Mouse (Mus musculus) C2C12 (cell line): ENCODE data around the gene Mydgf.

Source experiments
- CEBPB ChIP-seq: IDR thresholded peaks from one replicate; pipeline ENCODE4 v1.6.1; 2011; ENCODE audit warnings: low read depth, mild to moderate bottlenecking, control low read depth, moderate library complexity
- CTCF ChIP-seq: IDR thresholded peaks from one replicate; pipeline ENCODE4 v1.5.1; 2011; ENCODE audit not compliant: control insufficient read depth, insufficient read depth, insufficient read length
- FOSL1 ChIP-seq: IDR thresholded peaks from one replicate; pipeline ENCODE4 v1.8.0; 2011; ENCODE audit warnings: mild to moderate bottlenecking, low read length; ENCODE audit not compliant: poor library complexity, insufficient read depth, severe bottlenecking
- MAX ChIP-seq: IDR thresholded peaks from one replicate; pipeline ENCODE4 v1.6.1; 2011; ENCODE audit warnings: mild to moderate bottlenecking, control low read depth
- MYOG ChIP-seq: IDR thresholded peaks from one replicate; pipeline ENCODE4 v1.6.1; 2011; ENCODE audit not compliant: control insufficient read depth, insufficient read length; ENCODE audit errors: extremely low read depth
- USF1 ChIP-seq: IDR thresholded peaks from one replicate; pipeline ENCODE4 v1.6.1; 2011; ENCODE audit warnings: low read depth, mild to moderate bottlenecking, control low read depth, moderate library complexity

GRCm38 (mm10) chr17:56194765-56195164, 11.0 kb upstream of the Mydgf start:
- TF ChIP-seq CTCF (no peak), MAX (no peak), CEBPB (no peak), FOSL1 (no peak), MYOG (no peak), USF1 (no peak)
